Mouse (Mus musculus): ENCODE measurements at regions not wholly inside any gene's neighbourhood (a gene's known extent, or its start where the extent isn't known, plus 50 kb on each side); places are given as distances from the start of the nearest gene placed in this dataset.

DNA sequence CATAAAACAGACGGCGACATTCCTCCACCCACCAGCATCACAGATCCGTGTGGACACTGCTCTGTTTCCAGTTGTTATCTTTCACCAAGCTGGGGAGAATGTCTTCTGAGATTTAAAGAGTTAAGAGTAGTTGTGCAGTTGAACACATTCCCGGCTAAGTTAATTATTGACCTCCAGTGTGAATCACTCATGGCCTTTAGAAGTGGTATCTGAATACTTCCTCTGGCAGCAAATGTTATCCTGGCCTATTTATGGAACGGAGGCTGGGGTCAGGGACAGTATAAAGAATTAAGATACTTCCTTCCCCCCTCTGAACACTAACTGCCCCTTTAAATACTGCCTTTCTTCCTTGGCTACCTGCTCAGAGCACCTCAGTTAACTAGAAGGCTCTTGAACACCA lies 115.9 kb downstream of the Cd24a start:
- 67% methylated on average over 5 of the region's 5 CpGs for WGBS (ENCODE audit: missing documents)
- no peaks in the 10 kb centered on the region for H3K79me2 ChIP-seq (ENCODE audit: inconsistent target)
- H3K36me3 ChIP-seq (ENCODE audit: inconsistent target), result no peaks in the 10 kb centered on the region
- no peak overlapping the region for H3K4me3 ChIP-seq (ENCODE audit: inconsistent target)
- no peak overlapping the region for H3K27ac ChIP-seq

DNA sequence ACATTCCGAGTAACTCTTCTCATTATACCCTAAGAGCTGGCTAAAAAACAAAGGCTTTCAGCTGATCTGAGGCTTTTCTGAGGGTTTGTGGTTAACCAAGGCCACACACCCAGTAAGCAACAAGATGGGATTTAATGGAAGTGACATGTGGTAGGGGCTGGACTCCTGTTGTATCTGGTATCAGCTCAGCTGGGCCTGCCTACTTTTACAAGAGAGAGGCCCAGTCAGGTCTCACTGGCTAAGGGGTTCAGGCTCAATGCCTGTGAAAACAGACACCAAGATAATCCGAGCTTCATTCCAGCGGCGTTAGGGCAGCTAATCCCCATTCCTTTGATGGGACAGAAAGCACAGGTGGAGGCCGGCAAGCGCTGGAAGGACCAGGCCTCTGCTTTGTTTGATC lies 116.4 kb downstream of the Cd24a start:
- 52% methylated on average over 4 of the region's 6 CpGs for WGBS (ENCODE audit: missing documents)
- no peak overlapping the region for H3K4me3 ChIP-seq (ENCODE audit: inconsistent target)
- H3K27ac ChIP-seq, result no peak overlapping the region
- no peaks in the 10 kb centered on the region for H3K36me3 ChIP-seq (ENCODE audit: inconsistent target)
- no peaks in the 10 kb centered on the region for H3K79me2 ChIP-seq (ENCODE audit: inconsistent target)

DNA sequence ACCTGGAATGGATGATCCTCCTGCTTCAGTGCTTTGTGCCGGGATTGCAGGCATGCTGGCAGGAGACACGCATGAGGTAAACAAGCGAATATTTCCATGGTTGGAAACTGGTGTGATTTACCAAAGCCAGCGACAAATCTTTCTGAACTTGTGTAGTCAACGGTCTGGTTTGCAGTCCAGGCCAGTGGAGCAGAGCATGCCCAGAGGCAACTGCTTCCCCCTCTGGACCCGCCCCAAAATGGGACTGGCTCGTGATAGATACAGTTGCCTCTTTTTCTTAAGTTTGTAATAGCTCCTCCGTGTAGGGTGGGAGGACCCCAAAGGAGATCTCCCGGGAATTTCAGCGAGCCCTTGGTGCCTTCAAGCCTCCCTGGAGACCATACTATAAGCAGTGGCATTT lies 117.4 kb downstream of the Cd24a start:
- Histone ChIP-seq H3K79me2 (ENCODE audit: inconsistent target) (no peaks in the 10 kb centered on the region), H3K27ac (no peak overlapping the region), H3K36me3 (ENCODE audit: inconsistent target) (no peaks in the 10 kb centered on the region), H3K4me3 (ENCODE audit: inconsistent target) (no peak overlapping the region)
- 82% methylated on average over 9 of the region's 10 CpGs for WGBS (ENCODE audit: missing documents)

DNA sequence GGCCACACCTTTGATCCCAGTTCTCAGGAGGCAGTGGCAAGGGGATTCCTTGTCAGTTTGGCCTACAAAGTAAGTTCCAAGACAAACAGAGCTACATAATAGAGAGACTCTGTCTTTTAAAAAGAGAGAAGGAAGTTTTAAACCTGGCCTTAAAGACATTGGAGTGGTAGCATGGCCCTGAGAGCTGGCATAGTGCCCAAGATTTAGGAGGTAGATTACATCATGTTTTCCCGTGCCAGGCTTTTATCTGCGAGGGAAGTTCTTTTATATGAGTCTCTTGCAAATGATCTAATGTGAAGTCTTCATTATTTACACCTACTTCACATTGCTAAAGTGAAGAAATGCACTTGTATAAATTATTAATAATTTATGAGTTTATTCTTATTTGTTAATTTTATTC lies 119.8 kb downstream of the Cd24a start:
- Histone ChIP-seq H3K36me3 (ENCODE audit: inconsistent target) (no peaks in the 10 kb centered on the region), H3K4me3 (ENCODE audit: inconsistent target) (no peak overlapping the region), H3K27ac (no peak overlapping the region), H3K79me2 (ENCODE audit: inconsistent target) (no peaks in the 10 kb centered on the region)
- WGBS (ENCODE audit: missing documents), result 28% methylated on average over 2 of the region's 2 CpGs

DNA sequence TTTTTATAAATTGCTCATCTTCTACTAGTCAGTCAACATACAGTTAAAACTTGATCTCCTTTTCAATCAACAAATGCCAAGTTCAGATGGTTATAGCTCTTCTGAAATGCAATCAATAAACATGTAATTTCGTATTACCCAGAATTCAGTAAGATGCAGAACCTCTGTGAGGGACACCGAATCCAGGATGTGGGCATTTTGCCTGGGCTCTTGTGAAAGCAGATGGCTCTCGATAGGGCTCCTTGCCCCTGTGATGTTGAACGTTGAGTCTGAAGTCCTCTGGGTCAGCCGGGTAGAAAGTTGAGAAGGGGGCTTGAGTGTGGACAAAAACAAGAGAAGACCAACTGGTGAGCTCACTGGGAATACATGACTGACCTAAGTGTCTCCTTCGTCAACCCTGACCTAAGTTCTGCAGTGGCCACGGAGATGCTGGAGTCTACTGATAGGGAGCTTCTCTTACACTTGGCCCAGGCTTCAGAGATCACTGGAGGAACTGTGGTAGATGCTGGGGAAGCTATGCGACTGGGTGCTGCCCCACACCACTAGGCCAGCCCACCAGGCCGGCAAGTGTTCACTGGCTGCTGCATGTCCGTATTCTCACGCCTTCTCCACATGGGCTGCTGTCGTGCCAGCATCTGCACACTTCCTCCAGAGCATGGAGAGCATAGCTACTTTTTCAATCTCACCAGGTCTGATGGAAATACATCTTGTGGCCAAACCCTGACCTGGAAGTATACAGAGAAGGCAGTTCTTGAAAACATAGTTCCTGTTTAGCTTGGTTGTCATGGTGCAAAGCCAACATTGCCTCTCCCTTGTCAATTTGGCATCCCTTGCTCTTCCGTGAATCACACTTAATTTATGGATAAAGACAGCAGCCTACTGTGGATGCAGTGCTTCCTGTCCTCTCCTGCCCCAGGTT lies 122.5 kb downstream of the Cd24a start:
- Histone ChIP-seq H3K79me2 (ENCODE audit: inconsistent target) (no peaks in the 10 kb centered on the region), H3K27ac (no peak overlapping the region), H3K36me3 (ENCODE audit: inconsistent target) (no peaks in the 10 kb centered on the region), H3K4me3 (ENCODE audit: inconsistent target) (no peak overlapping the region)
- WGBS (ENCODE audit: missing documents), result 73% methylated on average over 13 of the region's 13 CpGs

DNA sequence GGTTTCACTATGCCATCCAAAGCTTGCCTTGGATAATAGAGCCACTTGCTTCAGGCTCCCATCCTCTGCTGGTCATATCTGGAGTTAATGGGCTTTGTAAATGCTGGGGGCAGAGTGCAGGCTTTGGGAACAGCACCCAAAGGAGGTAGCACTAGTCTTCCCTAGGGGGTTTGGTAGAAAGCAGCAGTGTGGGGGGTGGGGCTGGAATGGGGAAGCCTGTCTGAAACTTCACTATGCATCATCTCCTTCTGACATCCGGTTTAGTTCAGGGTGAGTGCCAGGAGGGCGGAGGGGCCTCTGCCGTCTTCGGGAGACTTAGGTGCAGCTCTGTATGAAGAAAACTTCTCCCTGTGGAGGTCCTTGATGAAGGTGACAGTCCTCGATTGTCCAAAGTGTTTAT lies 124.8 kb downstream of the Cd24a start:
- H3K4me3 ChIP-seq (ENCODE audit: inconsistent target), result no peak overlapping the region
- H3K36me3 ChIP-seq (ENCODE audit: inconsistent target), result no peaks in the 10 kb centered on the region
- H3K27ac ChIP-seq, result peak overlapping the region; percentile 51
- 8% methylated on average over 5 of the region's 5 CpGs for WGBS (ENCODE audit: missing documents)
- H3K79me2 ChIP-seq (ENCODE audit: inconsistent target), result no peaks in the 10 kb centered on the region

DNA sequence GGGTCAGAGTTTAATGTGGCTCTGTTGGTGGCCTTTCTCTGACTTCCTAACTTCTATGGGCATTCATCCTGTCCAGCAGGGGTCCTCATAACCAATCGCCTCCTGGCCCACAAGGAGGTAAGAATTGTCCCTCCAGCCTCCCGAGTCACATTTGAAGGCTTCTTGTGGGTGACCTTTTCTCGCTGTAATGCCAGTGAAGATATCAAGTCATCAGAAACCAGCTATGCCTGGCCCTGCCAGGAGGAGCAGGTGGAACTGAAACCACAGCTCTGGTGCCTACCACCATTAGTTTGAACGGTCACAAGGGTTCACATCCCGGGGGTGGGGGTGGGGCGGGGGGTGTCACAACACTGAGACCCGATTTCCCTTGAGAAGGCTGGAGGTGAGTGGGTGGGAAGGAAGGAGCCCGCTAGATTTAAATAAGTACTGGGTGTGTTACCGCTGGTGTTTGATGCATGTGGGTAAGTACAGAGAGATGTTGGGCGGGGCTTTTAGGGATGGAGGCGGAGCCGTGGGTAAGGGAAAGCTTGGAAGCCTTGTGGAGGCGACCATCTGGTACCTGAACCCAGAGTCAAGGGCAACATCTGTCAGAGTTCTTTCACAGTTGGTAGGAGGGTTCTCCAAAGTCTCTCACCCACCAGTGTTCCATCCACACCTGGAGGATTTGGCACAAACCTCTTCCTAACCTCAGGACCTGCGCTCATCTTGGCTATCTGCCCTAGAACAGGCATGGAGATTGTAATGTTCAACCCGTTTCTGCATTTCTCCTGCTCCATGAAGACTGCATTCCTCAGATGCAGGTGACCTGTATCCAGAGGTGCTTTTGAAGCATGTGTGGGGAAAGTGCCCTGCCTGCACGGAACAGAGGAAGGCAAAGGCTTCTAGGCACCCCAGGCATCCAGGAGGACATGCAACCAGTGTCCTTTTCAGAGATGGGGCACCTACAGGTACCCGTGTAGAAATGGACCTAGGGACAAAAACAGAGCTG lies 128.2 kb downstream of the Cd24a start:
- Histone ChIP-seq H3K36me3 (ENCODE audit: inconsistent target) (no peaks in the 10 kb centered on the region), H3K27ac (no peak overlapping the region), H3K79me2 (ENCODE audit: inconsistent target) (no peaks in the 10 kb centered on the region), H3K4me3 (ENCODE audit: inconsistent target) (no peak overlapping the region)
- 46% methylated on average over 17 of the region's 17 CpGs for WGBS (ENCODE audit: missing documents)

DNA sequence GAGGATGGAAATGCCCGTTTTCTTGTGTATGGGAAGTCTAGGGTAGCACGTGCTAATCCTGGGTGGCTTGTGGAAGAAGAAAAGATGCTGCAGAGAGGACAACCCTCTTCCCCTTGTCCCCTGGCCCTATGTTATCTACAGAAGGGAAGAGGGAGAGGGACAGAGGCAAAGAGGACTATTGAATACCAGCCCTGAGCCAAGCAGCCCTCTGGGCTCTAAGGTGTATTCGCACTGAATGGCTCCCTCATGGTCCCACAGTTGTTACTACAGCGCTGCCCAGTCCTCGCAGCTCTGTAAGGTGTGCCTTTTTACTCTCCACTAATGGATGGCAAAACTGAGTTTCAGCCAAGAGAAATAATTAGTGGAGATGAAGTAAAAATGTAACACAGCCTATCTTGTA lies 128.9 kb downstream of the Cd24a start:
- H3K27ac ChIP-seq, result no peak overlapping the region
- WGBS (ENCODE audit: missing documents), result 94% methylated on average over 5 of the region's 5 CpGs

DNA sequence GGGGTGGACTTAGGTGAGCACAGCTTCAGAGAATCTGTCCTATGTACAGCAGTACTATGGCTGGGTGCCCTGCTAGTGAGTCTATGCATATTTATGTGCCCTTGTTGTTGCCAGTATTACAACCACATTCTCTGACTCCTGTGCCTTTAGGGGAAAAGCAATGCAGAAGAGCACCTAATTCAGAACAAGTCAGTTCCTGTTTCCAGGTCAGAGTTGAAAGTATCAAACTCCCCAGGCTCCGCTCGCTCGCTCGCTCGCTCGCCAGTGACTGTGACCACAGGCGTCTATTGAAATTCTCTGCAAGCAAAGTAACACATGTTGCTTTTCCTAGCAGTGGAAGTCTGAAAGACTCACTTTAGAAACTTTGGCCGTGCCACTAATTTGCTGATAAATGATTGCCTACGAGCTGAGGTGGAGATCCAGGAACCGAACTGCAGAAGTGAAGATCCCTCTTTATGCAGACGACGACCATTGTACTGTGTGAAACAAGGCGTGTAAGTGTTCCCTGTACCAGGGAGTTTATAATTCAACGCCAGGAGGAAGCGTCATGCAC lies 129.8 kb downstream of the Cd24a start:
- Histone ChIP-seq H3K36me3 (ENCODE audit: inconsistent target) (no peaks in the 10 kb centered on the region), H3K4me3 (ENCODE audit: inconsistent target) (no peak overlapping the region), H3K79me2 (ENCODE audit: inconsistent target) (no peaks in the 10 kb centered on the region), H3K27ac (no peak overlapping the region)
- 78% methylated on average over 15 of the region's 15 CpGs for WGBS (ENCODE audit: missing documents)

More for the DNA sequence above, 128.9 kb downstream of the Cd24a start:
- no peaks in the 10 kb centered on the region for H3K36me3 ChIP-seq (ENCODE audit: inconsistent target)
- H3K79me2 ChIP-seq (ENCODE audit: inconsistent target), result no peaks in the 10 kb centered on the region
- no peak overlapping the region for H3K4me3 ChIP-seq (ENCODE audit: inconsistent target)

DNA sequence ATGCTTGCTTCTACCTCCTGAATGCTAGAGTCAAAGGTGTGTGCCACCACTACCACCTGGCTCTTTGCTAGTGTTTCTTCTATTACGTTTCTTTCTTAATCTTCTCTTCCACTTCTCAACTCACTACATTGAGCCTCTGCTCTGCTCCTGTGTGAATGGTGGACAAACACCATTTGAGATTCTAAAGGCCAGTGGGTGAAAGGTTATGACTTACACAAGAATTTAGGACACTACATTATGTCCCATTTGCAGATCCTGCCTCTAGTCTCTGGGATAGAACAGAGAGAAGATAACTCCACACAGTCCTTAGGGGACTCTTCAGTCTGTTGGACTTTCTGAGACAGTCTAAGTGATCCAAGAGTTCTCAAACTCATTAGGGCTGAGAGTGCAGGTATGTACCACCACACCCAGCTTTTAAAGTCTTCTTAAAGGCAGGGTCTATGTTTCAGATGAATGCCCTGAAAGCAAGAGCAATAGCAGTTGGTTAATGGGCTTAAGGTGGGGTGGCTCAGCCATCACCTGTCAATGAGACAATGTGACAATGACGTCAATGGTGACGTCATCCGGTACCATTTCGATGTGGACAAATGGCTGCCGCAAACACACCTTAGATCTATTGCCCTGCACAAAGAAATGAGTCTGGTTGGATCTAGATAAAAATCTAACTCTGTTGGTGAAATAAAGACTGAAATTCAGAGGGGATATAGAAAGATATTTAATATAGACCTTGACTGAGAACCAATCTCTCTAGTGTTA lies 131.4 kb downstream of the Cd24a start:
- Histone ChIP-seq H3K27ac (no peak overlapping the region), H3K79me2 (ENCODE audit: inconsistent target) (no peaks in the 10 kb centered on the region), H3K4me3 (ENCODE audit: inconsistent target) (no peak overlapping the region), H3K36me3 (ENCODE audit: inconsistent target) (no peaks in the 10 kb centered on the region)
- 96% methylated on average over 6 of the region's 6 CpGs for WGBS (ENCODE audit: missing documents)

DNA sequence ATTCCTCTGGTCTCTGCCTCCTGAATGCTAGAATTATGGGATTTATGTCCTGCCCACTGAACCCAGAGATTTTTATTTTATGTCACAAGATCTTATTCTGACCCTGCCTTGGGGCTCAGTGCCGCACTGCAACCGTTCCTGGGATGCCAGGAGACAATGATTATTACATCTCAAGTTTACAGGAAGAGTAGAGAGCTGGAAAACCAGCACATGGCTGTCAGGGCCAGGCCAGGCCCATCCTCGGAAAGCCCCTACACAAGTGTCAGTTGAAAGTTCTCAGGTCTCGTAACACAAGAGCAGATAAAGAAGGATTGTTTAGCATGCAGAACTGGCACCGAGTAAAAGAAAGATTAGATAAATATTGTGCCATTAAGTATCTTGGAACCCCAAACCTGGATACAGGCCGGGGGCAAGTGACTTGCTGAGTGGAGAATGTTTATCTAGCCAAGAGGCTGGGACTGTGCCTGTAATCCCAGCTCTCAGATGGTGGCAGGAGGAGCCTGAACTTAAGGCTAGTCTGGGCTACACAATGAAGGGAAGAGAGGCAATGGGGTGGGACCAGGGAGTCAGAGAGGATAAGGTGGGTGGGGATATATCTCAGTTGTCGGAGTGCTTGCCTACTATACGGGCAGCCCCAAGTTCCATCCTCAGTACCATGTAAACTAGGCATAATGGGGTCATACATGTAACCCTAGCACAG lies 132.3 kb downstream of the Cd24a start:
- no peak overlapping the region for H3K27ac ChIP-seq
- WGBS (ENCODE audit: missing documents), result 92% methylated on average over 8 of the region's 8 CpGs
- H3K4me3 ChIP-seq (ENCODE audit: inconsistent target), result no peak overlapping the region
- no peaks in the 10 kb centered on the region for H3K79me2 ChIP-seq (ENCODE audit: inconsistent target)
- no peaks in the 10 kb centered on the region for H3K36me3 ChIP-seq (ENCODE audit: inconsistent target)

DNA sequence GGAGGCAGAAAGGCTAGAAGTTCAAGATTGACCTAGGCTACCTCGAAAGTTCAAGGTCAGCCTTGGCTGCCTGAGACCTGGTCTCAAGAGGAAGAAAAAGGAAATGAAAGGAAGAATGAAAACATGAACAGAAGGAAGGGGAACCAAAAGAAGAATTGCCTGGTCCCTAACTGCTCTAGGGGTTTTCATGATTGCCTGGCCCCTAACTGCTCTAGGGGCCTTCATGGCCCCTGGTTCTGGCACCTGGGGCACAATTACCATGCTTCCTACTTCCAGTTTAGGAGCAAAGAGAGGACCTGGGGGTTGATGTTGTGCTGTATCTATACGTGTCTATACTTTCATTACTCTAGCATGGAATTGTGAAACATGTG lies 132.8 kb downstream of the Cd24a start:
- 78% methylated on average over 2 of the region's 2 CpGs for whole genome bisulfite sequencing (ENCODE audit: missing documents)
- no peak overlapping the region for H3K4me3 ChIP-seq (ENCODE audit: inconsistent target)
- no peak overlapping the region for H3K27ac ChIP-seq
- no peaks in the 10 kb centered on the region for H3K36me3 ChIP-seq (ENCODE audit: inconsistent target)
- no peaks in the 10 kb centered on the region for H3K79me2 ChIP-seq (ENCODE audit: inconsistent target)

DNA sequence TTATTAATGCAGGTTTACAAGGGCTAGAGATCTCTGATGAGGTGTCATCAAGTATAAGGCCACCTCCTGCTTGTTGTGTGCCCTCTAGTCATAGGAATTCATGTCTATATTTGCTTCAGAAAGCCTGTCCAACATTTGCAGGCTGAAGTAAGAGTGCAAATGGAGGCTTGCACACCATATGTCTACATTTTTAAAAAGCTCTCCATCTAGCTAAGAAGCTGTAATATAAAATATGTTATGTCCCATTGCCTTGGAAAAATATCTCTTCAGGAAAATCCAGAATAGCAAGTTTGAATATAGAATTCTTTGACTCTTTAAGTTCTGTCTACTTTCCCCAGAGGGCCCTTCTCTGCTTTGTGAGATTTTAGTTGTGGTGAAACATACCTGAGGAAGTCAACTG lies 134.6 kb downstream of the Cd24a start:
- no peaks in the 10 kb centered on the region for H3K79me2 ChIP-seq (ENCODE audit: inconsistent target)
- H3K27ac ChIP-seq, result no peak overlapping the region
- H3K4me3 ChIP-seq (ENCODE audit: inconsistent target), result no peak overlapping the region
- H3K36me3 ChIP-seq (ENCODE audit: inconsistent target), result no peaks in the 10 kb centered on the region

DNA sequence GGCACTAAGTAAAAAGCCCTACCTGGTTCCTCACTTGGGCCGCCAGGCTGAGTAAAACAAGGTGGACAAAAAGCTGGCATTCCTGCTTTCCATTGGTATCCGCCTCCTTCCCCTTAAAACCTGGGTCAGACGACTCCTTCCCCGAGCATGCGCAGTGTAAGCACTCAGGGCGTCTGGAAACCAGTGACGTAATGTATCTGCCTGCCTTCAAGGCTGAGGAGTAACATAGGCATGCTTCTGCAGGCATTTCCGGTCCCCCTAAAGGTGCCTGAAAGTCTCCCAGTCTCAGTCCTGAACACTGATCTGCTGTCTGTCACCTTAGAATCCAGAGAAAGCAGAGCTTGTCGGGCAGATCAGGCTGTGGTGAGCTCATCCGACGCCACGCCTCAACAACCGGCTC lies 140.7 kb downstream of the Cd24a start:
- no peaks in the 10 kb centered on the region for H3K36me3 ChIP-seq (ENCODE audit: inconsistent target)
- H3K4me3 ChIP-seq (ENCODE audit: inconsistent target), result no peak overlapping the region
- no peak overlapping the region for H3K27ac ChIP-seq
- no peaks in the 10 kb centered on the region for H3K79me2 ChIP-seq (ENCODE audit: inconsistent target)
- 93% methylated on average over 13 of the region's 13 CpGs for WGBS (ENCODE audit: missing documents)

All from macrophage (primary cell).